Mouse (Mus musculus) regulatory T cell (primary cell): ENCODE results near the gene Chmp2a.
"Not testable (repeated sequence)": the region's sequence is repeated elsewhere in the genome, so short reads cannot be mapped to it uniquely, and the experiment has no call there.

Experiments used
- in situ Hi-C: fragments of 300-600 bp; cut with MboI, MseI; formaldehyde crosslinking; loops from one replicate; pipeline ENCODE4 v1.15.1; 2025; ENCODE audit warnings: high pct_unique_total_duplicates

Gene Chmp2a

DNA sequence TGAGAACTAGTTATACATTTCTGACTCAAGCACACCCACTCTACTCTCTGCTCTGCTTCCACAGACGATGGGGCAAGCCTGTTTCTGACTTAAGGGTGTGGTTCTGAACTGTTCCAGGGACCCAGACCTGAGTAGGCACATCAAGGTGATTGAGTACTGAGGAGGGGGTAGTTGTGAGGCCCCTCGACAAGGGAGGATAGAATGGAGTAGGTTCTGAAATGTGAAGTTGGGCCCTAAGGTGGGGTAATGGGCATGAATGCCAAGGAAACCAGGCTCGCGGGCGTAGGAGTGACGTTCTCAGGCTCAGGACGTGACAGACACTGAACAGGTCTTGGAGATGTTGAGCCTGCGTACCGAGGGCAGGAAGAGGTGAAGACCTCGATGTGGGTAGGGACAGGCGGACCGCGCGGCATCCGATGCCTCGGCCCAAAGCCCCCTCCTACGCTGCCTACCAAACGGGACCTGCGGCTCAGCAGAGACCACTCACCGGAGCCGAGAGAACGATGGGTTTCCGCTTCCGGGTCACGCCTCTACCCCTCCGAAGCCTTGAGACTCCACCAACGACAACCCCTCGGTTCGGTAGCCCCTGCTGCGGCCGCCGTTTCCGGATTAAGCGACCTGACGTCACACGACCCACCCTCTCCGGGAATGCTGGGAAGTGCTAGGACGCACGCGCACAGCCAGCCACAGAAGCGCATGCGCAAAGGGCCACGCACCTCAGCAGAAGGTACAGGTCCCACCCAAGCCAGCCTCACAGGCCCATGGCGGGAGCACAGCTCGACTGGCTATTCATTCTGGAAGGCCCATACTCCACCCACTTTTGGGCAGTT lies at the start of gene Chmp2a:
Chmp2a (minus strand) TSS at position 660 of the 830 bp plus-strand sequence.
- in situ Hi-C loops = no loop called here

DNA sequence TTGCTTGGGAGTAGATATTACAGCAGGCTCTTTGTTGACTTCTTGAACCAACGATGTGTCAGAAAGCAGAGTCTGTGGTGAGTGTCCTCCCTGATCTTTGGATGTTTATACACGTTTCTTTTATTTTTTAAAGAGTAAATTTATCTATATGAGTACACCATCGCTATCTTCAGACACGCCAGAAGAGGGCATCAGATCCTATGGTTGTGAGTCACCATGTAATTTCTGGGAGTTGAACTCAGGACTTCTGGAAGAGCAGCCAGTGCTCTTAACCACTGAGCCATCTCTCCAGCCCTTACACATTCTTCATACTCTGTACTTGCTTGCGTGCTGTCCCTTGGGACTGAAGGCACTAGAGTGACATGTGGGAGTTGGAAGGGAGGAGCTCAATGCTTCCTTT lies 37.7 kb upstream of the Chmp2a start:
- in situ Hi-C loops = no loop called here

DNA sequence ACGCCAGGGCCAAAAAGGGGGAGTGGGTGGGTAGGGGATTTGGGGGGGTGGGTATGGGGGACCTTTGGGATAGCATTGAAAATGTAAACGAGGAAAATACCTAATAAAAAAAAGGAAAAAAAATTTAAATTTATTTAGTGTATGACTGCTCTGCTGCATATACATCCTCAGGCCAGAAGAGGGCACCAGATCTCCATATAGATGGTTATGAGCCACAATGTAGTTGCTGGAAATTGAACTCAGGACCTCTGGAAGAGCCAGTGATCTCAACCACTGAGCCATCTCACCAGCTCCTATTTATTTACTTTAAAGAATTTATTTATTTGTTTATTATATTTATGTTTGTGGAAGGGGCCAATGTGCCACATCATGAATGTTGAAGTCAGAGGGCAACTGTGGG lies 28.8 kb upstream of the Chmp2a start:
- in situ Hi-C loops = not testable (repeated sequence)

DNA sequence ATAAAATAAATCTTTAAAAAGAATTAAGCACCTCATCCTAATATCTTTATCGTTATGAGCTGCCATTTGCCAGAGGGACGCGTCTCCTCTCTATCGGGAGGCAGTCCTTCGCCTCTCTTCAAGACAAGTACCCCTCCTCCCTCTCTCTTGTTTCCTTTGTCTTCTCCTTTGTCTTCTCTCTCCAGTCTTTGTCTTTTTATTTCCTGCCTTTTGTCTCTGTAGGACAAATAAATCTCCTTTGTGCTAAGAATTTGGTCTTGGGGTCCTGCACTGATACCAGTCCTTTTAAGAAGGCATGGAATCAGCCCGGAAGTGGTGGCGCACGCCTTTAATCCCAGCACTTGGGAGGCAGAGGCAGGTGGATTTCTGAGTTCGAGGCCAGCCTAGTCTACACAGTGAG lies 24.9 kb upstream of the Chmp2a start:
- in situ Hi-C loops = no loop called here

DNA sequence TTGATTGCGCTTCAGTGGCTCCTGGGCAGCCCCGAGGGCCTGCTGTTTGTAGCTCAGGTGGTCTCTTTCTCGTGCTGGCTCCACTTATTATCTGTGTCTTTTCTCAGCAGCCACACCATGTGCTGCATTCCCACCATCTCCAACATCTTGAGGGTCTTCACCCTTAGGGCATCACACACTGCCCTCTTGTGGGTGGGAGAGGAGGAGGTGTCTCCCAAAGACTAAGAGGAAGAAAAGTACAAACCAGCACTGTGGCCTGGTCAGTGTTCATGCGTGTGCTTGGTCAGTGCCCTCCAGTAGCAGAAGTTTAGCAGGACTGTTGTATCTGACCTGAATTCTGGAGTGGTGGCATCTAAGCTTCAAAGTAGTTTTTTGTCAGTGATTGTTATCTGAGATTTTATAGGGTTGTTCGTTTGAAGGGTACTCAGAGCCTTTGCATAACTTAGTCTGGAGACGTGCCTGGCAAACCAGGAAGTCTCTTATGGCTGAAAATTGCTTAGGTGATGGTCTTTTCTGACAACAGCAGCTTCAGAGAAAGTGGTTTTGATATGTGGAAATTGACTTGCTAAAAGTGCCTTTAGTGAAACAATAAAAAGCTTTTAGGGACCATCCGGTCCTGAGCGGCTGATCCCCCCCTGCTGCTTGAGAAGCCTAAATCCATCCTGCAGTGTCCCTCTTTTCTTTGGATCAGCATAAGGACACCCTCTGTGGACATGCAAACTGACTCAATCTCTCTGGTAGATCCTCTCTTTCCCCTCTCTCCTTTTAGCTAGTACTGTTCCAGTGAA lies 22.5 kb upstream of the Chmp2a start:
- in situ Hi-C loops = no loop called here

DNA sequence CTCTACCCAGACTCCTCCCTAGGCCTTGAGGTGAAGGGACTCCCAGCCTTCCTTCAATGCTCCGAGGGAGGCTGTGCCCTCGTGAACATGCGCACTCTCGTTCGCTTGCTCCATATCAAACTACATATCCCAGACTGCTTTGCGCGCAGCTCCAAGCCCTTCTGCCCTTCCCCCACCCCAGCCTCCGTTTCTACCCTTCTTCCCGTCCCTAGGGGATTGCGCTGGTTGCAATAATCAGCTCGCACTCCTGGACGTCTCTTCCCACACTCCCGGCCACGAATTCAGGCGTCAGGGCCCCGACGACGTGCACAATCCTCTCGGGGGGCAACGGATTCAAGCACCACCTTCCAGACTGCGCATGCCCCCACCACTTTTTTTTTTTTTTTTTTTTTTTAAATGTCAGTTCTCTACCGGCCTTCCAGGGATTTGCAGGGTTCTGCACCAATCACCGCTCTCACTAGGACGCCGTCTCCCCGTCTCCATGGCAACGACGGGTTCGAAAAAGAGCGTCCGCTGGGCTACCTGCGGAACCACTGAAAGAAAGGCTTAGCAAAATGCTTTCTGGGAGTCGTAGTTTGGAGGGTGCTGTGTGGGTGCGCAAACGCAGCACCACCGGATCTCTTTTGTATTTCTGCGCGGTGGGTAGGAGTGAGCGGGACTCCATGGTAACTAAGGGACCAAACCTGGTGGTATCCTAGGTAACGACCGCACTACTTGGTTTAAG lies 19.8 kb upstream of the Chmp2a start, which contains the start of gene Mzf1:
Mzf1 (minus strand) TSS at position 478 of the 724 bp plus-strand sequence.
- in situ Hi-C loops = no loop called here

DNA sequence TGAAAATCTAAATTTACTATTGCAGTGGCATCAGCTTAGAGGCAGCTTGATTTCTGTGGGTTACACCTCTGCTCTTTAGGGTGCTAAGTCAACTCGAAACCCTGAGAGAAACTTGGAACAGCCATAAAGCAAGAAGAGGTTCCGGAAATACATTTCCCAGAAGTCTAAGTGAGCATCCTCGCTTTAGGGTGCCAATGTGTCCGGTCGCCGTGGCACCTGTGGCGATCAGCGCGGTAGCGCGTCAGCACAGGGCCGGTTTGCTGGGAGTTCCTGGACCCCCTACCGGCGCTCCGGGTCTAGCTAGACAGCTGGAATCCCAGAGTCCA lies 19.3 kb upstream of the Chmp2a start:
- in situ Hi-C loops = no loop called here

DNA sequence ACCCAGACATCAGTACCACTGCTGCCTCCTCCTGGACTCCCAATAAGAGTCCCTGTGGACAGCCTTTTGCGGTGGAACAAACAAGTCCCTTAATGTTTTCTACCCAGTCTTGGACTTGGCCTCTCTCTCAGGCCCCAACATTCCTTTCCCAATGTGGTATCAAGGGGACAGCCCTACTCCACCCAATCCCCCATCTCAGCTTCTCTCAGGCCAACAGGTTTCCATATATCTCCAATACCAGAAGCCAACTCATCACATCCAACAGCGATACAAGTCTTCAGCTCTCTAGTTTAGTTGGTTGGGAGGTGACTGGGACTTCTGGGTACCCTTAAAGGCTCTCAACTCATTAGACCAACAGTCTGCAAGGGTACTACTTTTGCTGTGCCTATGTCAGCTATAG lies 18.9 kb upstream of the Chmp2a start:
- in situ Hi-C loops = no loop called here

DNA sequence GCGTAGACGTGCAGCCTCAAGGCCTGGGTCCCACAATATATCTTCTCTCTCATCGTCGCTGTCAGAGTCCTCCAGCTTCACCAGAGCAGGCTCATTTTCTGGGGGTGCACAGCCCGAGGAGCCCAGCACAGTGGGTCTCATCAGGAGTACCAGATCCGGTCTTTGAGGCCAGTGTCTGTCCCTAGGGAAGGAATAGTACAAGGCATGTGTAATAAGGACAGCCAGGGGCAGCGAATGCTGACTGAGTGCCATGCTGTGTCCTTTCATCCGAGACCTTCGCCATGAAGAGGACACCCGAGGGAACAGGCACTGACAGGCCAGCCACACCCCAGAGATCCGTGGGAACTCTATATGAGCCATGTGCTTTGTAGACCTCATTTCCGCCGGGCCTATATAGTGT lies 18.4 kb upstream of the Chmp2a start:
- in situ Hi-C loops = no loop called here

DNA sequence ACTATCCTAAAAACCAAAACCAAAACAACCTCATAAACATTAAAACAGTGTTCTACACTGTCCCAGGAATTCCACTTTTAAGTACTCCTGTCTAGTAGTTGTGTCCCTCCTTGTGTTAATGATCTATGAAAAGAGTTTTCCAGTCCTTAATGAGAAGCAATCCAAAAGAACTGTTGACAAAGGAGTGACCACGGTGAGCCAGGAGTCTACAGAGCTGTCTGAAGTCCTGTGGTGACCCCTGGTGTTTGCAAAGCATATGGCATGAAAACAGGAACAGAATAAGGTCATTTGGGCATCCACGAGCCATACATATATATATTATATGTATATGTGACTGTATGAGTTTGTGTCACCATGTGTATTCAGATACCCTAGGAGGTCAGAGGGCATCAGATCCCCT lies 11.5 kb upstream of the Chmp2a start:
- in situ Hi-C loops = no loop called here

DNA sequence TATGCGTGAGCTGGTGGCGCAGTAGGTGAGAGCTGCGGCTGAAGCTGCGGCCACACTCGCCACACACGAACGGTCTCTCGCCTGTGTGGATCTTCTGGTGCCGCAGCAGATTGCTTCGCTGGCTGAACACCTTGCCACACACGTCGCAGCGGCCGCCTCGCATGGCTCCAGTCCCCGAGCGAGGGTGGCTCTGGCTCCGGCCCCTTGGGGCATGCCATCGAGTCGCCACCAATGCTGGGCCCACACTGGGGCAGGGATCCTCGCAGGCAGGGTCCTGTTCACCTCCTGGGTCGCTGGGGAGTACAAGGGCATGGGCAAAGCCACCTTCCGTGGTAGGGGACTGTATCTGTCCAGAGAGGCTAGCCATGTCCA lies 9.6 kb upstream of the Chmp2a start:
- in situ Hi-C loops = loop anchor here (5.0 kb wide), 1 partner anchor 37 kb away; no protein-coding TSS in a partner anchor

DNA sequence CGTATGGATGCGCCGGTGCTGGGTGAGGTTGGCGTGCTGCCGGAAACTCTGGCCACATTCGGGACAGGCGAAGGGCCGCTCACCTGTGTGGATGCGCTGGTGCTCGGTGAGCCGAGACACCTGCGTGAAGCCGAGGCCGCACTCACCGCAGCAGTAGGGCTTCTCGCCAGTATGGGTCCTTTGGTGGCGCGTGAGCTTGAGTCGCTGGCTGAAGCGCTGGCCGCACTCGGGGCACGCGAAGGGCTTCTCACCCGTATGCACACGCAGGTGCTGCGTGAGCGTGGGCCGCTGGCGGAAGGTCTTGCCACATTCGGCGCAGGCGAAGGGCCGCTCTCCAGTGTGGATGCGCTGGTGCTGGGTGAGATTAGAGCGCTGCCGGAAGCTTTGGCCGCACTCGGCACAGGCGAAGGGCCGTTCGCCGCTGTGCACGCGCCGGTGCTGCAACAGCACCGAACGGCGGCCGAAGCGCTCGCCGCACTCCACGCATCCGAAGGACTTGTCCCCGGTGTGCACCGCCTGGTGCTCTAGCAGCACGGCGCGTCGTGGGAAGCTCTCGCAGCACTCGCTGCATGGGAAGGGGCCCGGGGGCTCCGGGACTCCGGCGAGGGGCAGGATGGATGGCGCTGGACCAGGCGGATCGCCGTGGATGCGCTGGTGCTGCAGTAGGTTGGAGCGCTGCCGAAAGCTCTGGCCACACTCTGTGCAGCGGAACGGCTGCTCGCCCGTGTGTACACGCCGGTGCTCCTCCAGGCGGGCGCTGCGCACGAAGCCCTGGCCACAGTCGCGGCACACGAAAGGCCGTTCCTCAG lies 9.0 kb upstream of the Chmp2a start:
- in situ Hi-C loops = loop anchor here (5.0 kb wide), 1 partner anchor 36 kb away; no protein-coding TSS in a partner anchor

DNA sequence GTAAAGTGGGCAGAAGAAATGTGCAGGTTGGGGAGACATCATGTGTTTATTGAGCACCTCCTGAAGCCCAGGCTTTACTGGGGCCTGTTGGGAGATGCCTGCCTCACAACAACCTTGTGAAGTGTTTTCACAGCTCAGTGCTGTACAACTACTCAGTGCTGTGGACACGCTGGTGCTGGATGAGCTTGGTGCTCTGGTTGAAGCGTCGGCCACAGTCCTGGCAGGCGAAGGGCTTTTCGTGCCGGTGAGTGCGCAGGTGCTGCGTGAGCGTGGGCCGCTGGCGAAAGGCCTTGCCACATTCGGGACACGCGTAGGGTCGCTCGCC lies 8.5 kb upstream of the Chmp2a start:
- in situ Hi-C loops = loop anchor here (5.0 kb wide), 1 partner anchor 36 kb away; no protein-coding TSS in a partner anchor

DNA sequence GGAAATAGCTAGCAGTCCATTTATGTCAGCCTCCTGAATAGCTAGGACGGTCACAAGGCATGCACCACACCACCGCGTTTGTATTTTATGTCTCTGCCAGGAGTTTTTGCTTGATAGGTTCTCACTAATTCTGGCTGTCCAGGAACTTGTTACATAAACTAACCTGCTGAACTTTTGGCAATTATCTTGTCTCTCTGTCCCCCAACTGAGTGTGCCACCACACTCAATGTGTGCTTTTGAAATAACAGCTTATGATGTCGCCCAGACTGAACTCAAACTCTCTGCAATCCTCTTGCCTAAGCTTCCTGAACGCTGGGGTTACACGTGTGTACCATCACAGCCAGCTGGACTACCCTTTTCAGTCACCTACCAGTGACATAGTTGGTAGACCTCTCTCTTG lies 7.9 kb upstream of the Chmp2a start:
- in situ Hi-C loops = loop anchor here (5.0 kb wide), 1 partner anchor 35 kb away; no protein-coding TSS in a partner anchor

DNA sequence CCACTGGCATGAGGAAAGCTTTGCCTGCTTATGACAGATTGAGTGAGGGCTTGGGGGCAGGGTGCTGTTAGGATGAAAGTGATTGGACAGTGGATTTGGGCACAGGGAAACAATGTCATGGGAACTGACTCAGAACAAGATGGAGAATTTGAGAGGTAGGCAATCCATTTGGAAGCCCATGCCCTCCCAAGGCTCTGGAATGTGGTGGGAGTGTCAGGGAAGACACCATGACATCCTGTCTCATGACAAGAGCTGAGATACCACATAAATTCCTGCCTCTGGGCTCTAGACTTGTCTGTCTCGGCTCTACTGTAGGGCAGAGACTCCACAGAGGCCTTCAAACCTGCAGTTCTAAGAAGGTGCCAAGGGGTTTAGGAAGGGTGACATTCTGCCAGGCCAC lies 6.6 kb upstream of the Chmp2a start:
- in situ Hi-C loops = loop anchor here (5.0 kb wide), 1 partner anchor 34 kb away; no protein-coding TSS in a partner anchor

DNA sequence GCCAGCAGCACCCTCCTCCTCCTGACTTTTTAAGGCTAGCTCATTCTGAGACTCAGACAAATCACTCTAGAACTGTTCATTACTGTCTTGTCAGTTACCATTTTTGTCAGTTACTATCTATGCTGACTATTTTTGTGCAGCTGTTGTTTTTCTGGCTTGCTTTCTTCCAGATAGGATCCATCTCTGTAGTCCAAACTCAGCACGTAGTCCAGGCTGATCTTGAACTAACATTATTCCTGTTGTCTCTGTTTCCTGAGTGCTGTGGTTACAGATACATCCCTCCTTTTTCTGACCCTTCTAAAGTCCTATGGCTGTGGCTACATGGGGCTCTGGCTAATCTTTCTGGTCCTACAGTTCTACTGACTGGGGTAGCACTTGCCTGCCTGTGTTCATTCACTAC lies 4.6 kb upstream of the Chmp2a start:
- in situ Hi-C loops = no loop called here

DNA sequence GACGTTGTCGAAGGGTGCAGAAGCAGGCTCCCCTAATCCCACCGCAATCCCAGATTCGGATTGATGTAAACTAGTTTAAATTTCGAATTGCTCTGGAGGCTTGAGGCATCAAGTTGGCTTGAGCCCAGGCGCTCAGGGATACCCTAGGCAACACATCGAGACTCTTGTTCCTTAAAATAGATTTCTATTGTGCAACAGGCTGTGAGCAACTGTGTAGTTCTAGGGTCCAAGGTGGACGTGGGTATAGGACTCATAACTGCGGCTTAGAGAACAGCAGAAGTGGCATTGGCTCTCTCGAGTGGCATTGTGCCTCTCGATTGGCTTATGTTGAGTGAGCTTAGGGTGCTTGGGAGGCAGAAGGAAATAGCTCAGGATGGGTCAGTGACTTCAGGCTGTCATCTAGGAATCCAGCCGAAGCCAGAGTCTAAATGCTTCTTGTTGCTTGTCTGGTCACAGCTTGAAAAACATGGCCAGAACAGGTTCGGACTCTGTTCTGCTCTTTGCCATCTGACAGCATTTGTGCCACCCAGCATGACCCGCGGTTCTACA lies 4.1 kb upstream of the Chmp2a start:
- in situ Hi-C loops = no loop called here

DNA sequence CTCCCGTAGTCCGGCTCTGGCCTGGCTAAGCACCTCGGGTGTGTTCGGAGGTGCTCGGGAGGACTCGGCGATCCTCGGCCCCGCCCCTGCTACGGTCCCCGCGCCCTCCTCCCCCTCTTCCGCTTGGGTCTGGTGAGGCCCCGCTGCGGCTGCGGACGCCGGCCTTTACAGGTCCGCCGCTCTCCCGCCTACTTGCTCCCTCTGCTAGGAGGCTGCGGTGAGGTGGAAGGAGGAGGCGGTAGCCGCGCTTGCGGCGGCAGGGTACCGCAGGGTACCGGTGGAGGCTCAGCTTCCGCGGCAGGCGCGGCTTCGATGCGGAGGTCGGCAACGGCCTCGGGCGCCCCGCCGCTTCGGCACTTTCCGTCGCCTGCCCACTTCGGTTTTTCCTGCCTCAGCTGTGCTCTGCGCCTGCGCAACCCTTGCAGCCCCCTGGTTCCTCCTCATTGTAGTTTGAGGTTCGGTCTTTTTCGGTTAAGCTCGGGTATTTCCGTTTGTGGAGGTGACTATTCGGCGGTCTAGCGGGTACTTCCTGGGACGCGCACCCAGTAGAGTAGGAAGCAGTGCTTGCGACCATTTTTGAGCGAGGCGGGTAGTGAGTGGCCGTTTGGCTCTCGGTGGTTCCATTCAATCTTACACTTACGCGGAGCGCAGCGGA lies 3.4 kb upstream of the Chmp2a start, which contains the start of gene Ube2m:
Ube2m (minus strand) TSS at position 375 of the 655 bp plus-strand sequence.
- in situ Hi-C loops = no loop called here

DNA sequence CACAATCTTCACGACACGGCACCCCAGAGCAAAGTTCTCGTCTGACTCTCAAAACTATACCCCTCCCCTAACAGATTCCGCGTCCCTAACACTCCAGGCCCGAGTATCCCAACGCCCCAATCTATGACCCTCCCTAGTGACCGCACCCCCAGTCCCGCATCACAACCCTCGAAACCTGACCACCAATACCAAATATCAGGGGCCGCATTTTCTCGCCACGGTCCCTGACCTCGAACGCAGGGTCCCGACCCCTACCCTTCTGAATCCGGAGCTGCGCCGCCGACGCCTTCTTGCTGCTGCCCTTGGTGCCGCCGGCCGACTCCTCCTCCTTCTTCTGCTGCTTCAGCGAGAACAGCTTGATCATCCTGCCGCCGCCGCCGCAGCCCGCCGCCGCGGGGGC lies 2.8 kb upstream of the Chmp2a start:
- in situ Hi-C loops = no loop called here

DNA sequence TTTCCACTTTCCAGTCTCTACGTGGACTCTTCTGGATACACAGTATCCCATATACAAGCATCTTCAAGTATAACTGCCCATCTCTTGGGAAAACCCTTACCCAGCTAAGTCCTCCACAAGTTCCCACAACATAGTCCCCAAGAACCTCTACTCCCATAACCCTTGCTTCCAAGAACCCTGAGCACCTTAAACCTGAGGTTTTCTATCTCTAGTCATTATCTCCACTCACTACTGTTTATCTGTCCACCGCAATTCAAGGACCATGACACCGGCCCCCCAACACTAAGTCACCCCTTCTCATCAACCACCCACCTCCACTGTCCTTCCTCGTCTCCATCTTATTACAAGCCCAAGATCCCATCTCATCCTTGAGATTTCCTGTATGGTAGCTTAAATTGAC lies 2.2 kb upstream of the Chmp2a start:
- in situ Hi-C loops = no loop called here
